Mouse (Mus musculus): ENCODE data around the gene Tsks. TPM values are rescaled to one million over a fixed set of nuclear protein-coding genes. Genes with fewer than 3 reads are reported as not detected.

Tsks gene
- polyA plus RNA-seq, 1 experiment from 2014 or later = 0.30 TPM

GRCm38 (mm10) chr7:45005321-45005992 lies 62.5 kb downstream of the Tsks start:
- 89% methylated on average over 6 of the region's 6 CpGs for WGBS
- Histone ChIP-seq H3K9me3 (no peaks in the 10 kb centered on the region), H3K27ac (replicated peaks) (no peak overlapping the region), H3K4me3 (0 out of 2 replicates have a peak overlapping the region, but pooled peaks have one; percentile 4), H3K4me1 (peaks cover 4% of the 10 kb centered on the region; the same call in 1 of the 2 replicates), H3K36me3 (replicated peaks) (peaks cover 100% of the 10 kb centered on the region), H3K27me3 (replicated peaks; ENCODE audit: low read depth, poor library complexity, severe bottlenecking) (no peaks in the 10 kb centered on the region)
- DNase-seq (ENCODE audit: low spot score) = no peak

- Histone ChIP-seq H3K4me3 (peak overlapping the region; percentile 23; the same call in 1 of the 2 replicates), H3K27me3 (replicated peaks; ENCODE audit: low read depth, poor library complexity, severe bottlenecking) (no peaks in the 10 kb centered on the region), H3K36me3 (replicated peaks) (peaks cover 100% of the 10 kb centered on the region), H3K4me1 (0 out of 2 replicates have a peak, but pooled peaks cover 3% of the 10 kb centered on the region), H3K9me3 (no peaks in the 10 kb centered on the region), H3K27ac (replicated peaks) (no peak overlapping the region)
- WGBS = 96% methylated on average over 12 of the region's 12 CpGs
- no peak for DNase-seq (ENCODE audit: low spot score)
Measured at GRCm38 (mm10) chr7:45006503-45006902, 63.5 kb downstream of the Tsks start.

GRCm38 (mm10) chr7:45007141-45007540 lies 64.1 kb downstream of the Tsks start:
- WGBS = 96% methylated on average over 29 of the region's 29 CpGs
- H3K4me1 ChIP-seq = 0 out of 2 replicates have a peak, but pooled peaks cover 3% of the 10 kb centered on the region
- peaks cover 100% of the 10 kb centered on the region for H3K36me3 ChIP-seq (replicated peaks)

More at GRCm38 (mm10) chr7:45007141-45007540, 64.1 kb downstream of the Tsks start:
- no peaks in the 10 kb centered on the region for H3K27me3 ChIP-seq (replicated peaks; ENCODE audit: low read depth, poor library complexity, severe bottlenecking)
- DNase-seq (ENCODE audit: low spot score) = no peak
- H3K9me3 ChIP-seq = no peaks in the 10 kb centered on the region
- no peak overlapping the region for H3K27ac ChIP-seq (replicated peaks)
- peak overlapping the region; percentile 23; the same call in 1 of the 2 replicates for H3K4me3 ChIP-seq

Other genes starting within 250 kb of the Tsks start
- gene Izumo2, start 234.5 kb upstream of the Tsks start, polyA plus RNA-seq (2016; fragmentation: Nextera tagmentation; extraction: Ambion mirVana) = not detected in 2 replicates
- gene Vrk3, start 194.8 kb upstream of the Tsks start, polyA plus RNA-seq (2016; fragmentation: Nextera tagmentation; extraction: Ambion mirVana) = 37.5 and 39.3 TPM in 2 replicates
- gene Zfp473, start 192.2 kb upstream of the Tsks start, polyA plus RNA-seq (2016; fragmentation: Nextera tagmentation; extraction: Ambion mirVana) = 3.6 and 4.2 TPM in 2 replicates
- 169 and 173 TPM in 2 replicates for gene Nup62, start 127.1 kb upstream of the Tsks start, polyA plus RNA-seq (2016; fragmentation: Nextera tagmentation; extraction: Ambion mirVana)
- gene Il4i1, start 126.8 kb upstream of the Tsks start, polyA plus RNA-seq (2016; fragmentation: Nextera tagmentation; extraction: Ambion mirVana) = 1.0 and 1.5 TPM in 2 replicates
- gene Atf5, start 126.5 kb upstream of the Tsks start, polyA plus RNA-seq (2016; fragmentation: Nextera tagmentation; extraction: Ambion mirVana) = 3.2 and 3.6 TPM in 2 replicates
- gene Akt1s1, start 94.2 kb upstream of the Tsks start, polyA plus RNA-seq (2016; fragmentation: Nextera tagmentation; extraction: Ambion mirVana) = 92.2 and 95.4 TPM in 2 replicates
- 77.2 and 82.7 TPM in 2 replicates for gene Tbc1d17, start 94.1 kb upstream of the Tsks start, polyA plus RNA-seq (2016; fragmentation: Nextera tagmentation; extraction: Ambion mirVana)
- gene Pnkp, start 86.1 kb upstream of the Tsks start, polyA plus RNA-seq (2016; fragmentation: Nextera tagmentation; extraction: Ambion mirVana) = 34.4 and 36.3 TPM in 2 replicates
- 514 and 525 TPM in 2 replicates for gene Ptov1, start 73.4 kb upstream of the Tsks start, polyA plus RNA-seq (2016; fragmentation: Nextera tagmentation; extraction: Ambion mirVana)
- gene Med25, start 50.5 kb upstream of the Tsks start, polyA plus RNA-seq (2016; fragmentation: Nextera tagmentation; extraction: Ambion mirVana) = 135 and 146 TPM in 2 replicates
- 17.6 and 20.1 TPM in 2 replicates for gene Fuz, start 47.1 kb upstream of the Tsks start, polyA plus RNA-seq (2016; fragmentation: Nextera tagmentation; extraction: Ambion mirVana)
- gene Ap2a1, start 13.7 kb upstream of the Tsks start, polyA plus RNA-seq (2016; fragmentation: Nextera tagmentation; extraction: Ambion mirVana) = 75.1 and 77.1 TPM in 2 replicates
- gene Cpt1c, start 31.6 kb downstream of the Tsks start, polyA plus RNA-seq (2016; fragmentation: Nextera tagmentation; extraction: Ambion mirVana) = 18.5 and 18.8 TPM in 2 replicates
- gene Prmt1, start 43.4 kb downstream of the Tsks start, polyA plus RNA-seq (2016; fragmentation: Nextera tagmentation; extraction: Ambion mirVana) = 968 and 991 TPM in 2 replicates
- 70.3 and 77.5 TPM in 2 replicates for gene Irf3, start 54.4 kb downstream of the Tsks start, polyA plus RNA-seq (2016; fragmentation: Nextera tagmentation; extraction: Ambion mirVana)
- gene Bcl2l12, start 55.5 kb downstream of the Tsks start, polyA plus RNA-seq (2016; fragmentation: Nextera tagmentation; extraction: Ambion mirVana) = 87.0 and 90.7 TPM in 2 replicates
- gene Scaf1, start 73.2 kb downstream of the Tsks start, polyA plus RNA-seq (2016; fragmentation: Nextera tagmentation; extraction: Ambion mirVana) = 46.2 and 47.9 TPM in 2 replicates
- gene Rras, start 74.8 kb downstream of the Tsks start, polyA plus RNA-seq (2016; fragmentation: Nextera tagmentation; extraction: Ambion mirVana) = 18.8 and 20.3 TPM in 2 replicates
- gene Prr12, start 109.7 kb downstream of the Tsks start, polyA plus RNA-seq (2016; fragmentation: Nextera tagmentation; extraction: Ambion mirVana) = 13.4 and 14.9 TPM in 2 replicates
- 70.8 and 74.7 TPM in 2 replicates for gene Nosip, start 119.2 kb downstream of the Tsks start, polyA plus RNA-seq (2016; fragmentation: Nextera tagmentation; extraction: Ambion mirVana)
- 23.3 and 24.4 TPM in 2 replicates for gene Prrg2, start 119.5 kb downstream of the Tsks start, polyA plus RNA-seq (2016; fragmentation: Nextera tagmentation; extraction: Ambion mirVana)
- gene Rcn3, start 149.0 kb downstream of the Tsks start, polyA plus RNA-seq (2016; fragmentation: Nextera tagmentation; extraction: Ambion mirVana) = 144 and 156 TPM in 2 replicates
- gene Fcgrt, start 160.6 kb downstream of the Tsks start, polyA plus RNA-seq (2016; fragmentation: Nextera tagmentation; extraction: Ambion mirVana) = 6.0 and 7.0 TPM in 2 replicates
- gene Rps11, start 181.2 kb downstream of the Tsks start, polyA plus RNA-seq (2016; fragmentation: Nextera tagmentation; extraction: Ambion mirVana) = 1,885 and 1,917 TPM in 2 replicates
- 1,273 and 1,282 TPM in 2 replicates for gene Rpl13a, start 185.6 kb downstream of the Tsks start, polyA plus RNA-seq (2016; fragmentation: Nextera tagmentation; extraction: Ambion mirVana)
- gene Gm45713, start 193.0 kb downstream of the Tsks start, polyA plus RNA-seq (2016; fragmentation: Nextera tagmentation; extraction: Ambion mirVana) = 0.31 TPM in 1 of 2 replicates, not detected in the other
- 0.97 and 1.8 TPM in 2 replicates for gene Flt3l, start 193.2 kb downstream of the Tsks start, polyA plus RNA-seq (2016; fragmentation: Nextera tagmentation; extraction: Ambion mirVana)
- gene Pih1d1, start 211.1 kb downstream of the Tsks start, polyA plus RNA-seq (2016; fragmentation: Nextera tagmentation; extraction: Ambion mirVana) = 99.6 and 103 TPM in 2 replicates
- gene Aldh16a1, start 211.4 kb downstream of the Tsks start, polyA plus RNA-seq (2016; fragmentation: Nextera tagmentation; extraction: Ambion mirVana) = 65.3 and 71.7 TPM in 2 replicates
- 0.74 and 1.2 TPM in 2 replicates for gene Slc17a7, start 220.7 kb downstream of the Tsks start, polyA plus RNA-seq (2016; fragmentation: Nextera tagmentation; extraction: Ambion mirVana)
- gene Gfy, start 236.4 kb downstream of the Tsks start, polyA plus RNA-seq (2016; fragmentation: Nextera tagmentation; extraction: Ambion mirVana) = 0.10 and 0.29 TPM in 2 replicates
- not detected in 2 replicates for gene Pth2, start 237.8 kb downstream of the Tsks start, polyA plus RNA-seq (2016; fragmentation: Nextera tagmentation; extraction: Ambion mirVana)